Mouse (Mus musculus) bone marrow, adult 2 months (tissue): ENCODE results near the gene Dpep3. TPM values are rescaled to one million over a fixed set of nuclear protein-coding genes. Genes with fewer than 3 reads are reported as not detected.
A peak's percentile ranks its signal among the peaks of the same experiment; 100 is the strongest.

Source experiments
- H3K27ac ChIP-seq: fragments of 200-500 bp; 2 replicates; pipeline ENCODE4 v1.5.1; 2012; ENCODE audit warnings: low read depth, mild to moderate bottlenecking, control low read depth, inconsistent platforms, low read length; ENCODE audit not compliant: control insufficient read depth, poor library complexity, insufficient read depth
- H3K4me1 ChIP-seq: fragments of 200-500 bp; 2 replicates; pipeline ENCODE4 v1.6.1; 2011; ENCODE audit warnings: low read length; ENCODE audit not compliant: control insufficient read depth, insufficient read depth
- H3K4me3 ChIP-seq: fragments of 200-500 bp; replicated peaks from 2 replicates; pipeline ENCODE3; 2011; ENCODE audit warnings: mild to moderate bottlenecking, low read depth, low read length, control low read depth; ENCODE audit not compliant: control insufficient read depth
- CTCF ChIP-seq: fragments of 200-500 bp; IDR thresholded peaks from 2 replicates; pipeline ENCODE4 v1.5.1; 2011; ENCODE audit warnings: low read length, control low read depth; ENCODE audit not compliant: control insufficient read depth, insufficient read depth
- POLR2A ChIP-seq: fragments of 200-500 bp; IDR thresholded peaks from 2 replicates; pipeline ENCODE4 v1.6.1; 2011; ENCODE audit warnings: low read depth, mild to moderate bottlenecking, control low read depth, low read length, borderline replicate concordance; ENCODE audit not compliant: control insufficient read depth
- WGBS: fragments of 180-500 bp; shearing (Covaris S2); methylation state at CpG from one replicate; pipeline ENCODE4 v1.1.7; 2018; 5-methylcytosine and 5-hydroxymethylcytosine counted together
- polyA plus RNA-seq: library from polyadenylated mRNA; stranded (reverse); fragments of >200 nt; gene quantifications from 2 replicates; pipeline ENCODE4 v1.2.4, GENCODE M21; 2011; ENCODE audit warnings: low replicate concordance; ENCODE audit not compliant: missing spikeins, insufficient read depth, insufficient read length

The Dpep3 gene
- polyA plus RNA-seq, 1 experiment: not detected

DNA sequence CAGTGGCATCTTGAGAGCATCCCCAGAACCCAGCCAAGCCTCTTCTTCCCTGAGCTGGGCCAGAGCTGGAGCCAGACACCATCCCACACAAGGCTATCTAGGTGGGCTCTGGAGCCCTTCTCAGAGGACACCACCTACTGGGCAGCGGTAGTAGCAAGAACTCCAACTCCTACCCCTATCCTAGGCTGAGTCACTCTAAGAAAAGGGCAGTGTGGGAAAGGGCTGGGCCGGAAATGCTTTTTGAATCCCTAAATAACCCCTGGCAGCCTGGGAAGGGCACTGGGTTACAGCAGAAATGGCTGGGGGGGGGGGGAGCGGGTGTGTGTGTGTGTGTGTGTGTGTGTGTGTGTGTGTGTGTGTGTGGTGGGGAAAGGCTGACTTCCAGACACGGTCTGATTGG lies 21.4 kb downstream of the Dpep3 start:
- no peak overlapping the region for H3K4me3 ChIP-seq
- WGBS: 64% methylated on average over 3 of the region's 4 CpGs
- no peak overlapping the region for H3K27ac ChIP-seq
- TF ChIP-seq CTCF (no peak), POLR2A (no peak)
- no peaks in the 10 kb centered on the region for H3K4me1 ChIP-seq

DNA sequence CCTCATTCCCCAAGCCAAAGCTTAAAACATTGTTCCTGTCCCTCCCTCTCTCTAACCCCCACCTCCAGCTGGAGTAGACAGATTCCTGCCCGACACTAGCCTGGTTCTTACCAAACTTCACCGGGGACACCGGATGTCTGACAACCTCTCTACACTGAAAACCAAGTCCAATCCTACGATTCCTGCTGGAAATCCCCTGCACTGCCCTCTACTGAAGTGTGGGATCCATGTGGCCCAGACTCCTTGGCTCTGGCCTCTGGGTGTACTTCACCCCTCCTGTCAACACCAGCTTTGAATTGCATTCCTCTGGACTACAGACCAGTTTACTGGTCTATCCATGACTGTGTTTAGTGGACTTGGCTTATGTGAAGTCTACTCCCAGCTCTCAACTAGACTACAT lies 22.7 kb downstream of the Dpep3 start:
- no peak overlapping the region for H3K27ac ChIP-seq
- 91% methylated on average over 4 of the region's 4 CpGs for WGBS
- H3K4me3 ChIP-seq: no peak overlapping the region
- no peak for TF ChIP-seq CTCF
- TF ChIP-seq POLR2A: no peak
- H3K4me1 ChIP-seq: no peaks in the 10 kb centered on the region

DNA sequence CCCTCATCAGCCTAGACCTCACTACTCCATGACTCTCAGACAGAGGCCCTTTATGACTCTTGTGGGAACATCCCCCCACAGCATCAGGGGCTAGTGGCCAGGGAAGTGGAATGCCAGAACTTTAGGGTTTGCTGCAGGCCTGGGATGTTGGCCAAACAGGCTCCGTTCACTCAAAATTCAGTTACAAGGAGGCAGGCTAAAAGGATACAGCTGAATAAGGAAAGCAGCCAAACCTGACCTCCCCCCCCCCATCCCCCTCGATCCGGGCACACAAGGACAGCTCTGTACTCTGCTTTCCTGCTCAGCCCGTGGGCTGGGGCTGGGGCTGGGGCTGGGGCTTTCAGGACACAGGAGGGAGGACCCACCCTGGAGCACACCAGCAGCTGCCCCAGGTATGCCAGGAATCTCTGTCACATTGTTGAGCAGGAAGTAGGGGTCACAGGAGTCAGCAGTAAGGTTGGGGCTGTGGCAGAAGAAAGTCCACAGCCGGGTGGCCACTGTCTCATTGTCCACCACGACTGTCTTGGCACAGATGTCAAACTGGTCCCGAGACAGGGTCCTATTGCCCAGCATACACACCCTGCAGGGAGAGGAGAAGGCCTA lies 28.1 kb downstream of the Dpep3 start:
- Histone ChIP-seq H3K4me3 (no peak overlapping the region), H3K4me1 (no peaks in the 10 kb centered on the region), H3K27ac (no peak overlapping the region)
- 71% methylated on average over 7 of the region's 7 CpGs for WGBS
- TF ChIP-seq CTCF (no peak), POLR2A (no peak)

DNA sequence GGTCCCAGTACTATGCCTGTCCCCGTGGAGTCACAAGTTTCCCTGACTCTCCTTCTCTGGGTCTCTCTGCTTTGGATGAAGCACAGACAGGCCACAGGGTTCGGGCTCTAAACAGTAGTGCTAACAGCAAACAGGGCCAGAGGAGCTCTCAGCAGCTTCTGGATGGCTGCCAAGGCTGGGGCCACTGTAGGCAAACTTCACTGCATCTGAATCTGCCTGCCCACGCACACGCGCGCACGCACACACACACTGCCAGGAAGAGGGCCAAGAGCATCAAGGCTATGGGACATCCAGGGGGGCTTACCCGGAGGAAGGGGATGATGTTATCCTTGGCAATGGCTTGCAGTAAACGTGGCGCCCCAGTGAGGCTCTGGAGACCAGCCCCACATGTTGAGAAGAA lies 29.9 kb downstream of the Dpep3 start:
- WGBS: 76% methylated on average over 10 of the region's 10 CpGs

DNA sequence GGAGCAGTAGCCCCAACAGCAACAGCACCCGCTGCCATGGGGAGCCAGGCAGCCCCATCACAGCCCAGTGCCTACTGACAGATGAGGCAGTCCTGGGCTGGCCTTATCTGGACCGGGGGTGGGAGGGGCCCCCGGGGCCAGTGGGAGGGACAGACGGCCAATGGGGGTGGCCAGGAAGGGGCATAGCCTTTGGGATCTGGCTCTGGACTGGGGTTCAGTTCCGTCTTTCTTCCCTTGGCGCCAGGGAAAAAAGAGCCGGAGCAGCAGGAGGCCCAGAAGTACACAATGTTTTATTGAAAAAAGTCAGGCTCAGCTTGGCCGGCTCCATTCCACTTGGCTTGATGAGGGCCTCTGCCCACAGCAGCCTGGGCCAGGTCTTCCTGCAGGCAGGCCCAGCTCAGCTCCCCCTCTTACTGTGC lies 35.9 kb downstream of the Dpep3 start, which contains the start of gene Lcat:
TSS of gene Lcat (minus strand) at position 62 of the 419 bp plus-strand sequence.
- TF ChIP-seq POLR2A (no peak), CTCF (no peak)
- H3K4me3 ChIP-seq: no peak within 1 kb of the TSS
- WGBS: 85% methylated on average over 8 of the region's 8 CpGs
- no peaks in the 10 kb centered on the region for H3K4me1 ChIP-seq
- no peak within 1 kb of the TSS for H3K27ac ChIP-seq

More for the DNA sequence above, 29.9 kb downstream of the Dpep3 start:
- no peak for TF ChIP-seq CTCF
- TF ChIP-seq POLR2A: no peak
- no peak overlapping the region for H3K4me3 ChIP-seq
- H3K27ac ChIP-seq: no peak overlapping the region
- no peaks in the 10 kb centered on the region for H3K4me1 ChIP-seq

DNA sequence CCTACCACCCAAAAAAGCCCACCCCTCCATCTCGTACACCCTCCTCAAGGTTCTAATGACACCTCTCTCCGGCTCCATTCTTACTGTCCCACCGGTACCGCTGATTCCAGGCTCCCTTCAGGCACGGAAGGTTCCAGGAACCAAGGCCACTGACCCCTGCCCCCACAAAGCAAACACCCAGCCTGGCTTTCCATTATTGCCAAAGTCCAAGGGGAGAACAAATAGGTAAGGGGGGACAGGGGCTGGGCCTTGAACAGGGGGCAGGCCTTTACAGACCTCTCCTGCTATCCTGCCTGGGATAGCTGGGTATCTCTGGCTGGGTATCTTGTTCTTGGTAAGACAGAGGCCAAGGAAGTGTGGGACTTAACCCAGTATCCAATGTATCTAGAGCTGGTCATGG lies 36.7 kb downstream of the Dpep3 start:
- H3K4me3 ChIP-seq: no peak overlapping the region
- no peak for TF ChIP-seq POLR2A
- no peak for TF ChIP-seq CTCF
- no peaks in the 10 kb centered on the region for H3K4me1 ChIP-seq
- H3K27ac ChIP-seq: no peak overlapping the region
- 95% methylated on average over 5 of the region's 5 CpGs for WGBS

DNA sequence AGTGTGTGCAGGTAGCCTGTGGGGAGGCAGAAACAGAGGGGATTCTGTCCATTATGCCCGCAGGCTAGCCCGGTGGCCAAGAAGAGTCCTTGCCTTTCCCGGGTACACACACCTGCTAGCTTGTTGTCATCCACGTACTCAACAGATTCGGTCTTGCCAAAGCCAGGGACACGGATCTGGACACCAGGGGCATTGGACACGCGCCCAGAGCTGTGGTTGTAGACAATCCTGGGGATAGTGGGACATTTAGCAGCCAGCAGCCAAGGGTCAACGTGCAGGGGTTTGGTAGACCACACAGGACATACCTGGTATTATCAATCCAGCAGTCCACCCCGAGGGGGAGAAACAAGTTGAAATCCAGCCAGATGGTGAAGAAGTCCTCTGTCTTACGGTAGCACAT lies 37.2 kb downstream of the Dpep3 start:
- WGBS: 88% methylated on average over 11 of the region's 11 CpGs
- Histone ChIP-seq H3K4me3 (no peak overlapping the region), H3K27ac (no peak overlapping the region), H3K4me1 (no peaks in the 10 kb centered on the region)
- TF ChIP-seq CTCF (no peak), POLR2A (no peak)

DNA sequence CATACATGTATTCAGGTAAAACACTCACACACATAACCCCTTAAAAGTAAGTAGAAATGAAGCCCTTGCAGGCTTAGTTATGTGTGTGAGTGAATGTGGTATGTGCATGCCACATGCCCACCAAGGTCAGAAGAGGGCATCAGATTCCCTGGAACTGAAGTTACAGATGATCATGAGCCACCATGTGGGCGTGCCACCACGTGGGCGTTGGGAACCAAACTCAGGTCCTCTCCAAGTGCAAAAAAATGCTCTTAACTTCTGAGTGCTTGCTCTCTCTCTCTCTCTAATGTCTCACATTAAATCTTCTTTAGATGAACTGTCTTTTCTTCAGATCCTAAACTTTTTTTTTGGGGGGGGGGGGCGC lies 40.9 kb downstream of the Dpep3 start, which contains the start of gene Psmb10:
TSS of gene Psmb10 (minus strand) at position 139 of the 364 bp plus-strand sequence.
- peaks cover 1% of the 10 kb centered on the region; the same call in 1 of the 2 replicates for H3K4me1 ChIP-seq
- 1% methylated on average over 4 of the region's 4 CpGs for WGBS
- peak within 1 kb of the TSS; percentile 65 for H3K27ac ChIP-seq
- TF ChIP-seq POLR2A (no peak), CTCF (no peak)
- H3K4me3 ChIP-seq: peak within 1 kb of the TSS; percentile 98

DNA sequence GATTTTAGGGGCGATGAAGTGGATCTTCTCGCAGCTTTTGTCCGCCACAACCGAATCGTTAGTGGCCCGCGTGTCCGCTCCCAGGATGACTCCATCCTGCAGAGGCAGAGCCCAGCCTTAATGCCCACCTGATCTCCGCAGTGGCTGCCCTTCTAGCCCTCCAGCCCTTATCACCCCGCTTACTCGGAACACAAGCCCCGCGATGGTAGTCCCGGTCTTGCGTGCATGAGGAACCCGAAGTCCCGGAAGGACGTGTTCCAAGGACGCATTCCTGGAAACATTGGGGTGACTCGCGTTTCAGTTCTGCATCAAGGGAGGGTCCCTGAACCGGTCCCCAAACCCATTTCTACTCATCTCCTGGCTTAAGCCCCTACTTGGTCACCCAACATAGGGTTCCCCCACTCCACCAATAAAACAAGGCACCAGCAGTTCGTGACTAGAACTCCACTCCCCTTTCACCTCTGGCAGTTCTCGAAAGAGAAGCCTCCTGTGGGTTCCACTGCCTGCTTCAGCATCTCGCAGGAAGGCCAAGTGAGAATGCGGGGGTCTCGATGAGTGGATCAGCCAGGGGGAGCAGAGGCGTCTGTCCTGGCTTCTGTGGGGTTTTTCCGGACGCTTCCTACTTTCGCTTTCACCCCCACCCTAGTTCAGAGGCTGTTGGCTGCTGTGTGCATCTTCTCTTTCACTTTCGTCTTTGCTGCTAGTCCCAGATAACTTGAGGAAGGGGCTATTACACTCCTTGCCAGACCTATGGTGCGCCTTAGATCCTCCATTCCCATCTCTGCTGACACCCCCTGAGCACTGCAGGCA lies 41.5 kb downstream of the Dpep3 start:
- H3K4me3 ChIP-seq: peak overlapping the region; percentile 98
- peaks cover 1% of the 10 kb centered on the region; the same call in 1 of the 2 replicates for H3K4me1 ChIP-seq
- no peak for TF ChIP-seq POLR2A
- TF ChIP-seq CTCF: no peak
- under 1% methylated on average over 33 of the region's 33 CpGs for WGBS
- H3K27ac ChIP-seq: peak overlapping the region; percentile 65
